Mouse (Mus musculus): ENCODE results near the gene Krtdap. TPM values are rescaled to one million over a fixed set of nuclear protein-coding genes. Genes with fewer than 3 reads are reported as not detected.
"Not testable (repeated sequence)": the region's sequence is repeated elsewhere in the genome, so short reads cannot be mapped to it uniquely, and the experiment has no call there.

Gene Krtdap
- polyA plus RNA-seq, 2 experiments = not detected

DNA sequence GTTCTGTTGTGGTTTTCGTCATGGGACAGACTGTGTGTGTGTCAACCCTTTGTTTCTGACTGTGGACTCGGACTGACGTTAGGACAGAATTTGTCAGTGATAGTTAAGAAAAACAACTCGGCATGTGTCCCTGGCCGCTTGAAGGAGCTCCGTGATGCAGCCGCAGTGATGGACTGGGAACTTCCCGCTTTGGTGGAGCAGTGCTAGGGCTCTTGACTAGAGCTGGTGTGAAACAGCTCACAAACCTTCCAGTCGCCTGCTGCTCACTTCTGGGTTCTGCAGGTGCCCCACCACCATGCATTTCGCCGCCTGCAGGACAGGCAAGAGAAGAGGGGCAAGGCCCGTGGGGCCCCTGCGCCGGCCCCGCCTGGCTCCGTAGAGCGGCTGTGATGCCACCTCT, 44.6 kb downstream of the Krtdap start:
- DNase-seq (ENCODE audit: low read depth in 3 of 3, low spot score in 3 of 3) = no peak
- no peak overlapping the region for H3K27ac ChIP-seq
- H3K4me2 ChIP-seq (ENCODE audit: low read depth) = no peak overlapping the region
- H3K27me3 ChIP-seq (ENCODE audit: control insufficient read depth, insufficient read depth, low read length) = no peaks in the 10 kb centered on the region
- ATAC-seq (ENCODE audit: insufficient read depth) = no peak
- H3K4me1 ChIP-seq (replicated peaks; ENCODE audit: control insufficient read depth in 2 of 2, insufficient read depth in 2 of 2, low read length in 1 of 2) = no peaks in the 10 kb centered on the region
- no peak overlapping the region for H3K9ac ChIP-seq (replicated peaks)
- TF ChIP-seq EP300 (IDR thresholded peaks at IDR 0.05; ENCODE audit: low read depth) (no peak), CTCF (IDR thresholded peaks at IDR 0.05; ENCODE audit: low read depth) (no peak)
- H3K36me3 ChIP-seq (replicated peaks; ENCODE audit: control insufficient read depth, insufficient read depth, low read depth) = no peaks in the 10 kb centered on the region
- 46% methylated on average over 17 of the region's 17 CpGs for WGBS (ENCODE audit: insufficient replicate concordance)
- H3K4me3 ChIP-seq (ENCODE audit: insufficient read depth in 1 of 2, low read depth in 2 of 2, low read length in 2 of 2) = no peak overlapping the region
- no peaks in the 10 kb centered on the region for H3K9me3 ChIP-seq (ENCODE audit: control insufficient read depth, low read length)

DNA sequence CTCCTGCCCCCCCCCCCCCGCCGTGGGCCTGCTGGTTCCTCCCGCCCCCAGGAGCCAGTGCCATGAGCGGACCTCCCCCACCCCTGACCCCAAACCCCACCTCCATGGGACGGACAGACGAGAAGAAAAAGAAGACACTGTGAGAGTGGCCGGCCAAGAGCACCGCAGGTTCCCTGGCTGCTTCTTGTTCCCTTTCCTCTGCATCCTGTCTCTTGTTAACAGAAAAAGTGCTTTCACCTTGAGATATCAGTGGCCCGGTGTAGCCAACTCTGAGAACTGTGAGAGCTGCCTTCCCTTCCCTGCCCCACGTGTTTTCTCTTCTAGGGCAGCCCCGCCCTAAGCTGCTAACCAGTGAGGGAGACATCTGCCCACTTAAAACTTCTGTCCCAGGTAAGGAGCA, 45.0 kb downstream of the Krtdap start:
- not testable (repeated sequence) for H3K9ac ChIP-seq (replicated peaks); H3K36me3 ChIP-seq (replicated peaks; ENCODE audit: control insufficient read depth, insufficient read depth, low read depth); H3K27me3 ChIP-seq (ENCODE audit: control insufficient read depth, insufficient read depth, low read length); ATAC-seq (ENCODE audit: insufficient read depth); H3K4me3 ChIP-seq (ENCODE audit: insufficient read depth in 1 of 2, low read depth in 2 of 2, low read length in 2 of 2); H3K4me2 ChIP-seq (ENCODE audit: low read depth); DNase-seq (ENCODE audit: low read depth in 3 of 3, low spot score in 3 of 3); H3K27ac ChIP-seq; H3K9me3 ChIP-seq (ENCODE audit: control insufficient read depth, low read length); H3K4me1 ChIP-seq (replicated peaks; ENCODE audit: control insufficient read depth in 2 of 2, insufficient read depth in 2 of 2, low read length in 1 of 2)
- WGBS (ENCODE audit: insufficient replicate concordance) = 12% methylated on average over 9 of the region's 11 CpGs

DNA sequence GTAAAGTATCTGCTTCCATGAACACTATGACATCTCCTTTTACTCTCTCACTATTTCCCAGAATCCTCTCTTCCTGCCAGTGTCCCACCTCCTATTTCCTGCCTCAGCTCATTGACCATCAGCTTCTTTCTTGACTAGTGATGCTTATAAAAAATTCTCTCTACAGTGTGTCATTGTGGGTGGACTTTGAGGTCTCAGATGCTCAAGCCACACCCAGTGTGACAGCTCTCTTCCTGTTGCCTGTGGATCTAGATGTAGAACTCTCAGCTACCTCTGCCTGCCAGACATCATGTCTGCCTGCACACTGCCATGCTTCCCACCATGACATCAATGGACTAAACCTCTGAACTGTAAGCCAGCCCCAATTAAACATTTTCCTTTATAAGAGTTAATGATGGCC, 49.6 kb downstream of the Krtdap start:
- H3K36me3 ChIP-seq (replicated peaks; ENCODE audit: control insufficient read depth, insufficient read depth, low read depth) = no peaks in the 10 kb centered on the region
- H3K9ac ChIP-seq (replicated peaks) = no peak overlapping the region
- no peaks in the 10 kb centered on the region for H3K9me3 ChIP-seq (ENCODE audit: control insufficient read depth, low read length)
- DNase-seq (ENCODE audit: low read depth in 3 of 3, low spot score in 3 of 3) (no peak), ATAC-seq (ENCODE audit: insufficient read depth) (no peak)
- TF ChIP-seq EP300 (IDR thresholded peaks at IDR 0.05; ENCODE audit: low read depth) (no peak), CTCF (IDR thresholded peaks at IDR 0.05; ENCODE audit: low read depth) (no peak)
- H3K4me1 ChIP-seq (replicated peaks; ENCODE audit: control insufficient read depth in 2 of 2, insufficient read depth in 2 of 2, low read length in 1 of 2) = peaks cover 0 to 9% of the 10 kb centered on the region in 2 experiments; a peak in 2 of 4 replicates
- H3K4me3 ChIP-seq (ENCODE audit: insufficient read depth in 1 of 2, low read depth in 2 of 2, low read length in 2 of 2) = no peak overlapping the region
- no peak overlapping the region for H3K27ac ChIP-seq
- H3K27me3 ChIP-seq (ENCODE audit: control insufficient read depth, insufficient read depth, low read length) = no peaks in the 10 kb centered on the region
- H3K4me2 ChIP-seq (ENCODE audit: low read depth) = no peak overlapping the region

DNA sequence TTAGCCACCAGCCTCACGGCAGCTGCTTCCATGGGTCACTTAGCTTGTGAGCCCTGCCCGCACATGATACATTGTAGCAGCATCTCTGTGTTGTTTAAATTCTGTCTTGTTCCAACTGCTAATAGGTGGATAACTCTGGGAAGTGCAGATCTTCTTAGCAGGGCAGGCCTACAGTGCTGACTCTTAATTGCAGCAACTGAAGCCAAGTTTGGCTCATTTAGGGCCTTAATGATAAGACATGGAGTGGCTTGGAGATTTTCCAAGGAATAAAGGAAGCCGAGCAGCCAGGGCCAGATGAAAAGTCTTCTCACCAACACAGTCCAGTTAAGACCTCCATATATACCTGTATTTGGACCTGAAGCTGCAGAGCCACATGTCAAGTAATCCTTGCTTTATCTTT, 52.6 kb downstream of the Krtdap start:
- H3K27me3 ChIP-seq (ENCODE audit: control insufficient read depth, insufficient read depth, low read length) = no peaks in the 10 kb centered on the region
- no peak overlapping the region for H3K9ac ChIP-seq (replicated peaks)
- TF ChIP-seq EP300 (IDR thresholded peaks at IDR 0.05; ENCODE audit: low read depth) = no peak
- no peak for TF ChIP-seq CTCF (IDR thresholded peaks at IDR 0.05; ENCODE audit: low read depth)
- ATAC-seq (ENCODE audit: insufficient read depth) = no peak
- H3K9me3 ChIP-seq (ENCODE audit: control insufficient read depth, low read length) = no peaks in the 10 kb centered on the region
- WGBS (ENCODE audit: insufficient replicate concordance) = 68% methylated on average over 3 of the region's 3 CpGs
- peaks cover 0 to 14% of the 10 kb centered on the region in 2 experiments; a peak in 2 of 4 replicates for H3K4me1 ChIP-seq (replicated peaks; ENCODE audit: control insufficient read depth in 2 of 2, insufficient read depth in 2 of 2, low read length in 1 of 2)
- H3K4me2 ChIP-seq (ENCODE audit: low read depth) = no peak overlapping the region
- no peak for DNase-seq (ENCODE audit: low read depth in 3 of 3, low spot score in 3 of 3)
- H3K27ac ChIP-seq = no peak overlapping the region
- H3K4me3 ChIP-seq (ENCODE audit: insufficient read depth in 1 of 2, low read depth in 2 of 2, low read length in 2 of 2) = no peak overlapping the region
- H3K36me3 ChIP-seq (replicated peaks; ENCODE audit: control insufficient read depth, insufficient read depth, low read depth) = no peaks in the 10 kb centered on the region

Other genes with a start within 250 kb of the Krtdap start
Only the 30 nearest of the 31 such genes appear.
- gene Proser3, start 235.6 kb upstream of the Krtdap start, polyA plus RNA-seq (2012; rRNA removed) = 6.5 and 6.8 TPM in 2 replicates
- gene Proser3, start 235.6 kb upstream of the Krtdap start, polyA plus RNA-seq (2014; fragmentation: Nextera tagmentation; extraction: Ambion mirVana) = 1.3 and 2.8 TPM in 2 replicates
- gene Lin37, start 228.1 kb upstream of the Krtdap start, polyA plus RNA-seq (2012; rRNA removed) = 15.3 and 17.6 TPM in 2 replicates
- gene Lin37, start 228.1 kb upstream of the Krtdap start, polyA plus RNA-seq (2014; fragmentation: Nextera tagmentation; extraction: Ambion mirVana) = 21.2 and 22.0 TPM in 2 replicates
- 19.5 and 28.1 TPM in 2 replicates for gene U2af1l4, start 224.6 kb upstream of the Krtdap start, polyA plus RNA-seq (2012; rRNA removed)
- gene U2af1l4, start 224.6 kb upstream of the Krtdap start, polyA plus RNA-seq (2014; fragmentation: Nextera tagmentation; extraction: Ambion mirVana) = 40.7 and 44.0 TPM in 2 replicates
- 1.2 and 1.4 TPM in 2 replicates for gene Gm49396, start 224.6 kb upstream of the Krtdap start, polyA plus RNA-seq (2012; rRNA removed)
- gene Gm49396, start 224.6 kb upstream of the Krtdap start, polyA plus RNA-seq (2014; fragmentation: Nextera tagmentation; extraction: Ambion mirVana) = 0.71 and 0.99 TPM in 2 replicates
- 55.8 and 63.5 TPM in 2 replicates for gene Psenen, start 224.3 kb upstream of the Krtdap start, polyA plus RNA-seq (2012; rRNA removed)
- 59.1 and 64.6 TPM in 2 replicates for gene Psenen, start 224.3 kb upstream of the Krtdap start, polyA plus RNA-seq (2014; fragmentation: Nextera tagmentation; extraction: Ambion mirVana)
- gene Igflr1, start 222.5 kb upstream of the Krtdap start, polyA plus RNA-seq (2012; rRNA removed) = 1.5 and 1.8 TPM in 2 replicates
- gene Igflr1, start 222.5 kb upstream of the Krtdap start, polyA plus RNA-seq (2014; fragmentation: Nextera tagmentation; extraction: Ambion mirVana) = 0.53 and 1.2 TPM in 2 replicates
- gene Kmt2b, start 199.2 kb upstream of the Krtdap start, polyA plus RNA-seq (2012; rRNA removed) = 10.4 and 12.7 TPM in 2 replicates
- 3.4 and 4.2 TPM in 2 replicates for gene Kmt2b, start 199.2 kb upstream of the Krtdap start, polyA plus RNA-seq (2014; fragmentation: Nextera tagmentation; extraction: Ambion mirVana)
- 0.04 and 0.06 TPM in 2 replicates for gene Zbtb32, start 189.0 kb upstream of the Krtdap start, polyA plus RNA-seq (2012; rRNA removed)
- gene Zbtb32, start 189.0 kb upstream of the Krtdap start, polyA plus RNA-seq (2014; fragmentation: Nextera tagmentation; extraction: Ambion mirVana) = 0.20 TPM in 1 of 2 replicates, not detected in the other
- 0.29 and 0.67 TPM in 2 replicates for gene Upk1a, start 175.0 kb upstream of the Krtdap start, polyA plus RNA-seq (2012; rRNA removed)
- gene Upk1a, start 175.0 kb upstream of the Krtdap start, polyA plus RNA-seq (2014; fragmentation: Nextera tagmentation; extraction: Ambion mirVana) = not detected in 2 replicates
- gene Cox6b1, start 161.7 kb upstream of the Krtdap start, polyA plus RNA-seq (2012; rRNA removed) = 300 and 459 TPM in 2 replicates
- gene Cox6b1, start 161.7 kb upstream of the Krtdap start, polyA plus RNA-seq (2014; fragmentation: Nextera tagmentation; extraction: Ambion mirVana) = 647 and 655 TPM in 2 replicates
- not detected in 2 replicates for gene Etv2, start 152.0 kb upstream of the Krtdap start, polyA plus RNA-seq (2012; rRNA removed)
- not detected in 2 replicates for gene Etv2, start 152.0 kb upstream of the Krtdap start, polyA plus RNA-seq (2014; fragmentation: Nextera tagmentation; extraction: Ambion mirVana)
- 22.9 and 25.2 TPM in 2 replicates for gene Rbm42, start 137.6 kb upstream of the Krtdap start, polyA plus RNA-seq (2012; rRNA removed)
- gene Rbm42, start 137.6 kb upstream of the Krtdap start, polyA plus RNA-seq (2014; fragmentation: Nextera tagmentation; extraction: Ambion mirVana) = 34.5 and 40.4 TPM in 2 replicates
- 23.8 and 28.5 TPM in 2 replicates for gene Haus5, start 122.9 kb upstream of the Krtdap start, polyA plus RNA-seq (2012; rRNA removed)
- gene Haus5, start 122.9 kb upstream of the Krtdap start, polyA plus RNA-seq (2014; fragmentation: Nextera tagmentation; extraction: Ambion mirVana) = 28.7 and 29.1 TPM in 2 replicates
- gene Pmis2, start 116.3 kb upstream of the Krtdap start, polyA plus RNA-seq (2012; rRNA removed) = not detected in 2 replicates
- gene Pmis2, start 116.3 kb upstream of the Krtdap start, polyA plus RNA-seq (2014; fragmentation: Nextera tagmentation; extraction: Ambion mirVana) = not detected in 2 replicates
- 0.13 and 0.32 TPM in 2 replicates for gene 2200002J24Rik, start 89.0 kb upstream of the Krtdap start, polyA plus RNA-seq (2012; rRNA removed)
- 1.2 and 2.0 TPM in 2 replicates for gene 2200002J24Rik, start 89.0 kb upstream of the Krtdap start, polyA plus RNA-seq (2014; fragmentation: Nextera tagmentation; extraction: Ambion mirVana)
- gene Atp4a, start 75.7 kb upstream of the Krtdap start, polyA plus RNA-seq (2012; rRNA removed) = 0.97 and 1.6 TPM in 2 replicates
- 0.43 and 2.1 TPM in 2 replicates for gene Atp4a, start 75.7 kb upstream of the Krtdap start, polyA plus RNA-seq (2014; fragmentation: Nextera tagmentation; extraction: Ambion mirVana)
- 63.3 and 64.4 TPM in 2 replicates for gene Tmem147, start 58.4 kb upstream of the Krtdap start, polyA plus RNA-seq (2012; rRNA removed)
- gene Tmem147, start 58.4 kb upstream of the Krtdap start, polyA plus RNA-seq (2014; fragmentation: Nextera tagmentation; extraction: Ambion mirVana) = 110 and 117 TPM in 2 replicates
- not detected in 2 replicates for gene Gapdhs, start 44.2 kb upstream of the Krtdap start, polyA plus RNA-seq (2012; rRNA removed)
- gene Gapdhs, start 44.2 kb upstream of the Krtdap start, polyA plus RNA-seq (2014; fragmentation: Nextera tagmentation; extraction: Ambion mirVana) = not detected in 2 replicates
- gene Sbsn, start 36.4 kb upstream of the Krtdap start, polyA plus RNA-seq (2012; rRNA removed) = 0.12 and 0.37 TPM in 2 replicates
- not detected in 2 replicates for gene Sbsn, start 36.4 kb upstream of the Krtdap start, polyA plus RNA-seq (2014; fragmentation: Nextera tagmentation; extraction: Ambion mirVana)
- 0.23 and 0.26 TPM in 2 replicates for gene Dmkn, start 24.1 kb upstream of the Krtdap start, polyA plus RNA-seq (2012; rRNA removed)
- 0.20 TPM in 1 of 2 replicates, not detected in the other for gene Dmkn, start 24.1 kb upstream of the Krtdap start, polyA plus RNA-seq (2014; fragmentation: Nextera tagmentation; extraction: Ambion mirVana)
- 0.36 and 0.41 TPM in 2 replicates for gene Ffar2, start 35.9 kb downstream of the Krtdap start, polyA plus RNA-seq (2012; rRNA removed)
- gene Ffar2, start 35.9 kb downstream of the Krtdap start, polyA plus RNA-seq (2014; fragmentation: Nextera tagmentation; extraction: Ambion mirVana) = 0.34 and 0.43 TPM in 2 replicates
- not detected in 2 replicates for gene Ffar3, start 68.3 kb downstream of the Krtdap start, polyA plus RNA-seq (2012; rRNA removed)
- not detected in 2 replicates for gene Ffar3, start 68.3 kb downstream of the Krtdap start, polyA plus RNA-seq (2014; fragmentation: Nextera tagmentation; extraction: Ambion mirVana)
- 0.01 TPM in 1 of 2 replicates, not detected in the other for gene Ffar1, start 73.7 kb downstream of the Krtdap start, polyA plus RNA-seq (2012; rRNA removed)
- not detected in 2 replicates for gene Ffar1, start 73.7 kb downstream of the Krtdap start, polyA plus RNA-seq (2014; fragmentation: Nextera tagmentation; extraction: Ambion mirVana)
- gene Cd22, start 92.4 kb downstream of the Krtdap start, polyA plus RNA-seq (2012; rRNA removed) = 0.29 and 0.36 TPM in 2 replicates
- gene Cd22, start 92.4 kb downstream of the Krtdap start, polyA plus RNA-seq (2014; fragmentation: Nextera tagmentation; extraction: Ambion mirVana) = 0.24 and 0.62 TPM in 2 replicates
- 0.13 TPM in 2 replicates for gene Mag, start 127.0 kb downstream of the Krtdap start, polyA plus RNA-seq (2012; rRNA removed)
- gene Mag, start 127.0 kb downstream of the Krtdap start, polyA plus RNA-seq (2014; fragmentation: Nextera tagmentation; extraction: Ambion mirVana) = 0.11 TPM in 2 replicates
- not detected in 2 replicates for gene Hamp2, start 136.8 kb downstream of the Krtdap start, polyA plus RNA-seq (2012; rRNA removed)
- not detected in 2 replicates for gene Hamp2, start 136.8 kb downstream of the Krtdap start, polyA plus RNA-seq (2014; fragmentation: Nextera tagmentation; extraction: Ambion mirVana)
- gene Hamp, start 156.1 kb downstream of the Krtdap start, polyA plus RNA-seq (2012; rRNA removed) = 17.2 and 22.5 TPM in 2 replicates
- 12.0 and 29.7 TPM in 2 replicates for gene Hamp, start 156.1 kb downstream of the Krtdap start, polyA plus RNA-seq (2014; fragmentation: Nextera tagmentation; extraction: Ambion mirVana)
- gene Usf2, start 168.9 kb downstream of the Krtdap start, polyA plus RNA-seq (2012; rRNA removed) = 34.1 and 50.6 TPM in 2 replicates
- gene Usf2, start 168.9 kb downstream of the Krtdap start, polyA plus RNA-seq (2014; fragmentation: Nextera tagmentation; extraction: Ambion mirVana) = 9.1 and 10.2 TPM in 2 replicates
- gene Lsr, start 185.6 kb downstream of the Krtdap start, polyA plus RNA-seq (2012; rRNA removed) = 14.3 and 17.4 TPM in 2 replicates
- gene Lsr, start 185.6 kb downstream of the Krtdap start, polyA plus RNA-seq (2014; fragmentation: Nextera tagmentation; extraction: Ambion mirVana) = 15.1 and 16.0 TPM in 2 replicates
- 1.5 and 2.0 TPM in 2 replicates for gene Fam187b, start 185.9 kb downstream of the Krtdap start, polyA plus RNA-seq (2012; rRNA removed)
- 2.5 and 2.6 TPM in 2 replicates for gene Fam187b, start 185.9 kb downstream of the Krtdap start, polyA plus RNA-seq (2014; fragmentation: Nextera tagmentation; extraction: Ambion mirVana)

Measured in liver, embryonic 14.5 days (tissue).